Mouse (Mus musculus) forebrain, embryonic 14.5 days (tissue): ENCODE data around the gene Olfr223. TPM values are rescaled to one million over a fixed set of nuclear protein-coding genes. Genes with fewer than 3 reads are reported as not detected.
"Not testable (repeated sequence)": the region's sequence is repeated elsewhere in the genome, so short reads cannot be mapped to it uniquely, and the experiment has no call there.

Experiments used
- ATAC-seq: fragments of 200-750 bp; cut with Nextera tagmentation; 2 replicates; pipeline ENCODE4 v1.8.0; 2017; ENCODE audit warnings: mild to moderate bottlenecking, moderate library complexity
- DNase-seq: peaks from one replicate; pipeline ENCODE4 v3.0.0-alpha.2; 2015; ENCODE audit warnings: low spot score
- H3K27ac ChIP-seq: fragments of 300-500 bp; sonication (generic); 2 replicates; pipeline ENCODE4 v1.5.1; 2014; ENCODE audit warnings: low read depth, mild to moderate bottlenecking, control low read depth, low read length, moderate library complexity
- H3K27me3 ChIP-seq: fragments of 300-500 bp; sonication (generic); replicated peaks from 2 replicates; pipeline ENCODE4 v1.6.1; 2014; ENCODE audit warnings: low read length, control low read depth, mixed read lengths; ENCODE audit not compliant: control insufficient read depth, insufficient read depth
- H3K36me3 ChIP-seq: fragments of 300-500 bp; sonication (generic); 2 replicates; pipeline ENCODE4 v1.6.1; 2014; ENCODE audit warnings: low read length, control low read depth; ENCODE audit not compliant: control insufficient read depth, insufficient read depth
- H3K4me1 ChIP-seq: fragments of 300-500 bp; sonication (generic); 2 replicates; pipeline ENCODE4 v1.6.1; 2014; ENCODE audit warnings: antibody characterized with exemption, low read length, control low read depth; ENCODE audit not compliant: control insufficient read depth, insufficient read depth
- H3K4me2 ChIP-seq: fragments of 300-500 bp; sonication (generic); 2 replicates; pipeline ENCODE4 v1.6.1; 2014; ENCODE audit warnings: mild to moderate bottlenecking, control low read depth, low read length
- H3K4me3 ChIP-seq: fragments of 300-500 bp; sonication (generic); 2 replicates; pipeline ENCODE4 v1.5.1; 2014; ENCODE audit warnings: low read depth, low read length, control low read depth
- H3K9ac ChIP-seq: fragments of 300-500 bp; sonication (generic); 2 replicates; pipeline ENCODE4 v1.6.1; 2014; ENCODE audit warnings: mild to moderate bottlenecking, low read length, control low read depth, moderate library complexity
- H3K9me3 ChIP-seq: fragments of 300-500 bp; sonication (generic); replicated peaks from 2 replicates; pipeline ENCODE4 v1.6.1; 2016; ENCODE audit warnings: low read length, control low read depth, mixed read lengths; ENCODE audit not compliant: control insufficient read depth
- WGBS: fragments of 180-500 bp; shearing (Covaris S2); extraction: QIAGEN DNeasy Blood & Tissue Kit; methylation state at CpG from one replicate; pipeline ENCODE4 v1.1.7; 2014; 5-methylcytosine and 5-hydroxymethylcytosine counted together
- polyA plus RNA-seq: library from polyadenylated mRNA; unstranded; fragments of >200 nt; fragmentation: Nextera tagmentation; extraction: Ambion mirVana; gene quantifications from 2 replicates; pipeline ENCODE4 v1.2.1, GENCODE M21; 2014

Gene Olfr223
- polyA plus RNA-seq, 1 experiment from 2014 or later, result not detected

GRCm38 (mm10) chr11:59633037-59633436, 39.9 kb upstream of the Olfr223 start:
- Histone ChIP-seq H3K4me3 (no peak overlapping the region), H3K27ac (no peak overlapping the region), H3K27me3 (no peaks in the 10 kb centered on the region), H3K9me3 (no peaks in the 10 kb centered on the region), H3K36me3 (no peaks in the 10 kb centered on the region), H3K4me1 (no peaks in the 10 kb centered on the region), H3K9ac (no peak overlapping the region), H3K4me2 (no peak overlapping the region)
- ATAC-seq (no peak), DNase-seq (peak; percentile 60)
- 20% methylated on average over 5 of the region's 5 CpGs for WGBS

DNA sequence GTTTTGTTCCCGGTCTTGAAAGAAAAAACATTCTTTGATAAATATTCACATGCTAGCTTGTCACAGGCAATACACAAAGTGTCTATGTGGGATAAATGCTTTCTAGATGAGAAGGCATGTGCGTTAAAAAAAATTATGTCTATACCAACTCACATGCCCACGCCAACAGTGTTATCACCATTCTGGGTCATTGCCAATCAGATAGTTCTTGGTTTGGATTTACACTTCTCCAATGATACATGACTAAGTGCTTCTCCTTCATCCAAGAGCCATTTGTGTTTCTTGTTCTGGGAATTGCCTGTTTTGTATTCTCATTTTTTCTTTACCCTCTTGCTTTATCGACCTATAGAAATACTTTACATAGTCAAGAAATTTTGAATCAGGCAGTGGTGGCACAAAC, 38.9 kb upstream of the Olfr223 start:
- H3K9ac ChIP-seq, result no peak overlapping the region
- H3K27me3 ChIP-seq, result no peaks in the 10 kb centered on the region
- 87% methylated on average over 4 of the region's 4 CpGs for WGBS
- ATAC-seq (no peak), DNase-seq (no peak)
- H3K36me3 ChIP-seq, result no peaks in the 10 kb centered on the region
- no peaks in the 10 kb centered on the region for H3K4me1 ChIP-seq
- H3K4me3 ChIP-seq, result no peak overlapping the region
- H3K27ac ChIP-seq, result no peak overlapping the region
- H3K9me3 ChIP-seq, result no peaks in the 10 kb centered on the region
- no peak overlapping the region for H3K4me2 ChIP-seq

- WGBS, result 72% methylated on average over 5 of the region's 5 CpGs
- ATAC-seq (no peak), DNase-seq (peak; percentile 2)
- no peak overlapping the region for H3K27ac ChIP-seq
- H3K36me3 ChIP-seq, result no peaks in the 10 kb centered on the region
- H3K9me3 ChIP-seq, result no peaks in the 10 kb centered on the region
- H3K4me1 ChIP-seq, result no peaks in the 10 kb centered on the region
- no peaks in the 10 kb centered on the region for H3K27me3 ChIP-seq
- H3K4me3 ChIP-seq, result no peak overlapping the region
- H3K4me2 ChIP-seq, result no peak overlapping the region
- H3K9ac ChIP-seq, result no peak overlapping the region
Observed at GRCm38 (mm10) chr11:59629871-59630270, 36.8 kb upstream of the Olfr223 start.

GRCm38 (mm10) chr11:59628177-59628576, 35.1 kb upstream of the Olfr223 start:
- Histone ChIP-seq H3K27ac (no peak overlapping the region), H3K36me3 (no peaks in the 10 kb centered on the region), H3K27me3 (no peaks in the 10 kb centered on the region), H3K9ac (no peak overlapping the region), H3K4me2 (no peak overlapping the region), H3K9me3 (no peaks in the 10 kb centered on the region), H3K4me3 (no peak overlapping the region), H3K4me1 (no peaks in the 10 kb centered on the region)
- no peak for ATAC-seq
- DNase-seq, result no peak
- WGBS, result 82% methylated on average over 5 of the region's 5 CpGs

GRCm38 (mm10) chr11:59626192-59626591, 33.1 kb upstream of the Olfr223 start:
- H3K4me2 ChIP-seq, result no peak overlapping the region
- WGBS, result 75% methylated on average over 7 of the region's 7 CpGs
- no peaks in the 10 kb centered on the region for H3K36me3 ChIP-seq
- no peak overlapping the region for H3K27ac ChIP-seq
- H3K27me3 ChIP-seq, result no peaks in the 10 kb centered on the region
- DNase-seq, result no peak
- H3K9ac ChIP-seq, result no peak overlapping the region
- ATAC-seq, result no peak
- no peaks in the 10 kb centered on the region for H3K9me3 ChIP-seq
- no peak overlapping the region for H3K4me3 ChIP-seq
- no peaks in the 10 kb centered on the region for H3K4me1 ChIP-seq

GRCm38 (mm10) chr11:59624017-59624630, 31.0 kb upstream of the Olfr223 start:
- Histone ChIP-seq H3K4me2 (no peak overlapping the region), H3K27ac (no peak overlapping the region), H3K27me3 (no peaks in the 10 kb centered on the region), H3K9ac (no peak overlapping the region), H3K4me3 (no peak overlapping the region), H3K9me3 (no peaks in the 10 kb centered on the region), H3K36me3 (no peaks in the 10 kb centered on the region), H3K4me1 (no peaks in the 10 kb centered on the region)
- 38% methylated on average over 6 of the region's 6 CpGs for WGBS
- DNase-seq (peak; percentile 83), ATAC-seq (peak; percentile 62; the same call in 1 of the 2 replicates)

DNA sequence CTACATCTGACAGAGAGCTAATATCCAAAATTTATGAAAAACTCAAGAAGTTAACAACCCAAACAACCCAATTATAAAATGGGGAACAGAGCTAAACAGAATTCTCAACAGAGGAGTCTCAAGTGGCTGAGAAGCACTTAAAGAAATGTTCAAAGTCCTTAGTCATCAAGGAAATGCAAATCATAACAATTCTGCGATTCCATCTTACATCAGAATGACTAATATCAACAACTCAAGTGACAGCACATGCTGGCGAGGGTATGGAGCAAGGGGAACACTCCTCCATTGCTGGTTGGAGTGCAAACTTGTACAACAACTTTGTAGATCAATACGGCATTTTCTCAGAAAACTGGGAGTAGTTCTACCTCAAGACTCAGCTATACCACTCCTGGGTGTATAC, 29.1 kb upstream of the Olfr223 start:
- ATAC-seq, result no peak
- Histone ChIP-seq H3K27ac (no peak overlapping the region), H3K4me1 (no peaks in the 10 kb centered on the region), H3K27me3 (no peaks in the 10 kb centered on the region), H3K9me3 (no peaks in the 10 kb centered on the region), H3K4me3 (no peak overlapping the region), H3K4me2 (no peak overlapping the region), H3K36me3 (no peaks in the 10 kb centered on the region), H3K9ac (no peak overlapping the region)
- DNase-seq, result no peak
- 83% methylated on average over 3 of the region's 3 CpGs for WGBS

DNA sequence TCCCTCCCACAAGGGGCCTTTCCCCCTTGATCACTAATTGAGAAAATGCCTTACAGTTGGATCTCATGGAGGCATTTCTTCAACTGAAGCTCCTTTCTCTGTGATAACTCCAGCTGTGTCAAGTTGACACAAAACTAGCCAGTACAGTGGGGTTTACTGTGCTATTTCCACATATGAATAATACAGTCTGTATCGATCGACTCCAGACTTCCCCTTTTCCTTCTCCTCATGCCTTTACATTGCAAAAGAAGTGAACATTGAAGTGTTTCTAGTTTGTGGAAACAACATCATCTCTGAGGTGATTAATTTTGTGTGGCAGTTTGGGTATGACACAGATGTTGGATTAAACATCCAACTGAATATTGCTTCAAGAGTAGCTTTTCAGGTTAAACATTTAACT, 23.9 kb upstream of the Olfr223 start:
- not testable (repeated sequence) for H3K36me3 ChIP-seq, H3K27me3 ChIP-seq, ATAC-seq, H3K4me2 ChIP-seq, H3K4me1 ChIP-seq, DNase-seq, H3K4me3 ChIP-seq, H3K9ac ChIP-seq, H3K9me3 ChIP-seq, H3K27ac ChIP-seq
- WGBS, result 97% methylated on average over 2 of the region's 2 CpGs

GRCm38 (mm10) chr11:59614120-59614519, 21.0 kb upstream of the Olfr223 start:
- peak; percentile 30 for DNase-seq
- WGBS, result 58% methylated on average over 4 of the region's 4 CpGs

More at GRCm38 (mm10) chr11:59614120-59614519, 21.0 kb upstream of the Olfr223 start:
- Histone ChIP-seq H3K9me3 (no peaks in the 10 kb centered on the region), H3K27ac (no peak overlapping the region), H3K4me3 (no peak overlapping the region), H3K4me2 (no peak overlapping the region), H3K36me3 (no peaks in the 10 kb centered on the region), H3K27me3 (no peaks in the 10 kb centered on the region), H3K9ac (no peak overlapping the region), H3K4me1 (no peaks in the 10 kb centered on the region)
- no peak for ATAC-seq
